Mouse (Mus musculus): ENCODE results near the gene Nudt3. TPM values are rescaled to one million over a fixed set of nuclear protein-coding genes. Genes with fewer than 3 reads are reported as not detected.

Nudt3 gene
- polyA plus RNA-seq, 1 experiment, result 142 TPM

DNA sequence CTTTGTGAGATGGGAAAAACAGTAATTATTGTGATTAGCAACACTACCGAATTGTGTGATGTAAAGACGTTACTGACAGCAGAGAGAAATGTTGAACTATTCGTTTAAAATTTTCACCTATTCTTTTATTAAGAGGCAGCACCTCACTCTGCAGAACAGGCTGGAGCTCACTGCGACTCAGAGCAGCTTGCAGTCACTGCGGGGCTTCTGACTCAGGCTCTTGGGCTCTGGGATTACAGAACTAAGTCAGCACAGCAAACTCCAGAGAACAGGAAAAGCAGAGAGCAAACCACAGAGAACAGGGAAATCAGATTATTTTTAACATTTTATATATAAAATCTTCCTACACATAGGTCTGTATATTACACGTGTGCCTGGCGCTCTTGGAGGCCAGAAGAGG is 13.7 kb downstream of the Nudt3 start:
- Histone ChIP-seq H3K36me3 (ENCODE audit: control insufficient read depth, insufficient read depth) (no peaks in the 10 kb centered on the region), H3K79me2 (ENCODE audit: control insufficient read depth, insufficient read depth) (peaks cover 94% of the 10 kb centered on the region), H3K4me3 (no peak overlapping the region), H3K4me2 (ENCODE audit: low read depth) (no peak overlapping the region), H3ac (ENCODE audit: control insufficient read depth, insufficient read length) (no peak overlapping the region), H3K27me3 (ENCODE audit: control insufficient read depth, insufficient read depth, insufficient read length) (no peaks in the 10 kb centered on the region)
- no peak for TF ChIP-seq E2F4 (IDR thresholded peaks at IDR 0.05; ENCODE audit: insufficient read depth)
- TF ChIP-seq MYOG (IDR thresholded peaks at IDR 0.05; ENCODE audit: control insufficient read depth in 1 of 3, insufficient read depth in 1 of 3, insufficient read length in 2 of 3, low read depth in 2 of 3), result no peak
- TF ChIP-seq MAX (IDR thresholded peaks at IDR 0.05; ENCODE audit: low read depth), result no peak
- TF ChIP-seq USF1 (IDR thresholded peaks at IDR 0.05; ENCODE audit: low read depth), result no peak
- no peak for TF ChIP-seq TCF3 (IDR thresholded peaks at IDR 0.05; ENCODE audit: insufficient read length, low read depth)

DNA sequence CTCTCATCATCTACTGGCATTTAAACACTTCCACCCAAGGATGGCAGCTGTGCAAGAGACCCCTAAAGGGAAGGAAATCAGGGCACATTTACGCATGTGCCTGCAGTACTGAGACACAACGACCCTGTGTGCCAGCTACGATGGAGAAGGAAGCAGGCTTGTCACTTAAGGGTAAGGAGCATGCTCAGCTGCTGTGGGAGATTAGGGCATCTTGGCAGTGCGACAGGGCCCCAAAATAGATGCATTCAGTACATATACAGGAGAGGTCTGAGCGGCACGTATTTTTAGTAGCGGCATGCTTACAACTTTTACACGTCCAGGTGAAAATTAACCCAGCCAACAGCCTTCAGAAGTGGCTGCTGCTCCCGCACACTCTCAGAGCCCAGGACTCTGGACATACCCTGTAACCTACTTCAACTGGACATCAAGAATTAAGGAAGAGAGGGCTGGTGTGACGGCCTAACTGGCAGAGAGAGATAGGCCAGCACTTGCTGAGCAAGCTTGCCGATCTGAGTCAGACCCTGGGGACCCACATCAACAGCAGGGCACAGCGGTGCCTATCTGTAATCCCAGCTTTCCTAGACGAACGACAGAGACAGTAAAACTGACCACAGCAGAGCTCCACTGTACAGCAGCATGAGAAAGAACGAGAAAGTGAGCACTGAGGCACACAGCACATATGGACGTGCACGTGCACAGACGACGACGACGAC is 19.6 kb downstream of the Nudt3 start:
- no peak overlapping the region for H3ac ChIP-seq (ENCODE audit: control insufficient read depth, insufficient read length)
- TF ChIP-seq TCF12 (IDR thresholded peaks at IDR 0.05; ENCODE audit: insufficient read depth, poor library complexity, severe bottlenecking) (no peak), MYOG (IDR thresholded peaks at IDR 0.05; ENCODE audit: control insufficient read depth in 1 of 3, insufficient read depth in 1 of 3, insufficient read length in 2 of 3, low read depth in 2 of 3) (peak; percentile 36 to 64 (median 49)), POLR2AphosphoS2 (IDR thresholded peaks at IDR 0.05; ENCODE audit: insufficient read length, low read depth) (no peak), USF1 (IDR thresholded peaks at IDR 0.05; ENCODE audit: low read depth) (no peak), TCF3 (IDR thresholded peaks at IDR 0.05; ENCODE audit: insufficient read length, low read depth) (no peak), REST (IDR thresholded peaks at IDR 0.05; ENCODE audit: insufficient read depth, insufficient read length) (no peak), SRF (IDR thresholded peaks at IDR 0.05; ENCODE audit: control insufficient read depth, insufficient read length, low read depth) (no peak), MAX (IDR thresholded peaks at IDR 0.05; ENCODE audit: low read depth) (no peak), CEBPB (IDR thresholded peaks at IDR 0.05; ENCODE audit: insufficient read depth, poor library complexity, severe bottlenecking) (no peak), E2F4 (IDR thresholded peaks at IDR 0.05; ENCODE audit: insufficient read depth) (no peak), POLR2A (IDR thresholded peaks at IDR 0.05; ENCODE audit: insufficient read length, low read depth) (no peak), MYOD1 (IDR thresholded peaks at IDR 0.05; ENCODE audit: control insufficient read depth in 1 of 3, insufficient read length in 2 of 3, low read depth in 2 of 3) (peak; percentile 43 to 81 (median 72))
- no peaks in the 10 kb centered on the region for H3K27me3 ChIP-seq (ENCODE audit: control insufficient read depth, insufficient read depth, insufficient read length)
- no peak overlapping the region for H3K4me3 ChIP-seq
- H3K4me2 ChIP-seq (ENCODE audit: low read depth), result peak overlapping the region; percentile 10
- no peaks in the 10 kb centered on the region for H3K36me3 ChIP-seq (ENCODE audit: control insufficient read depth, insufficient read depth)
- H3K79me2 ChIP-seq (ENCODE audit: control insufficient read depth, insufficient read depth), result peaks cover 90% of the 10 kb centered on the region

GRCm38 (mm10) chr17:27603036-27603435 is 20.3 kb downstream of the Nudt3 start:
- H3K4me3 ChIP-seq, result no peak overlapping the region
- TF ChIP-seq TCF3 (IDR thresholded peaks at IDR 0.05; ENCODE audit: insufficient read length, low read depth) (no peak), E2F4 (IDR thresholded peaks at IDR 0.05; ENCODE audit: insufficient read depth) (no peak), SRF (IDR thresholded peaks at IDR 0.05; ENCODE audit: control insufficient read depth, insufficient read length, low read depth) (no peak), CEBPB (IDR thresholded peaks at IDR 0.05; ENCODE audit: insufficient read depth, poor library complexity, severe bottlenecking) (no peak), POLR2AphosphoS2 (IDR thresholded peaks at IDR 0.05; ENCODE audit: insufficient read length, low read depth) (no peak)
- peak overlapping the region; percentile 10 for H3K4me2 ChIP-seq (ENCODE audit: low read depth)
- H3K36me3 ChIP-seq (ENCODE audit: control insufficient read depth, insufficient read depth), result no peaks in the 10 kb centered on the region
- peaks cover 90% of the 10 kb centered on the region for H3K79me2 ChIP-seq (ENCODE audit: control insufficient read depth, insufficient read depth)
- no peaks in the 10 kb centered on the region for H3K27me3 ChIP-seq (ENCODE audit: control insufficient read depth, insufficient read depth, insufficient read length)
- H3ac ChIP-seq (ENCODE audit: control insufficient read depth, insufficient read length), result no peak overlapping the region

GRCm38 (mm10) chr17:27600869-27601268 is 22.4 kb downstream of the Nudt3 start:
- TF ChIP-seq POLR2A (IDR thresholded peaks at IDR 0.05; ENCODE audit: insufficient read length, low read depth) (no peak), MAX (IDR thresholded peaks at IDR 0.05; ENCODE audit: low read depth) (no peak), TCF12 (IDR thresholded peaks at IDR 0.05; ENCODE audit: insufficient read depth, poor library complexity, severe bottlenecking) (no peak), TCF3 (IDR thresholded peaks at IDR 0.05; ENCODE audit: insufficient read length, low read depth) (no peak)
- no peak overlapping the region for H3K4me3 ChIP-seq

GRCm38 (mm10) chr17:27600286-27600685 is 23.0 kb downstream of the Nudt3 start:
- no peak overlapping the region for H3K4me3 ChIP-seq
- no peaks in the 10 kb centered on the region for H3K27me3 ChIP-seq (ENCODE audit: control insufficient read depth, insufficient read depth, insufficient read length)
- no peak overlapping the region for H3ac ChIP-seq (ENCODE audit: control insufficient read depth, insufficient read length)
- H3K79me2 ChIP-seq (ENCODE audit: control insufficient read depth, insufficient read depth), result peaks cover 67% of the 10 kb centered on the region
- no peak overlapping the region for H3K4me2 ChIP-seq (ENCODE audit: low read depth)
- TF ChIP-seq E2F4 (IDR thresholded peaks at IDR 0.05; ENCODE audit: insufficient read depth), result no peak
- no peak for TF ChIP-seq USF1 (IDR thresholded peaks at IDR 0.05; ENCODE audit: low read depth)
- no peak for TF ChIP-seq MYOD1 (IDR thresholded peaks at IDR 0.05; ENCODE audit: control insufficient read depth in 1 of 3, insufficient read length in 2 of 3, low read depth in 2 of 3)
- no peak for TF ChIP-seq REST (IDR thresholded peaks at IDR 0.05; ENCODE audit: insufficient read depth, insufficient read length)
- H3K36me3 ChIP-seq (ENCODE audit: control insufficient read depth, insufficient read depth), result no peaks in the 10 kb centered on the region

More at GRCm38 (mm10) chr17:27600869-27601268, 22.4 kb downstream of the Nudt3 start:
- Histone ChIP-seq H3K27me3 (ENCODE audit: control insufficient read depth, insufficient read depth, insufficient read length) (no peaks in the 10 kb centered on the region), H3ac (ENCODE audit: control insufficient read depth, insufficient read length) (no peak overlapping the region), H3K4me2 (ENCODE audit: low read depth) (no peak overlapping the region), H3K79me2 (ENCODE audit: control insufficient read depth, insufficient read depth) (peaks cover 72% of the 10 kb centered on the region), H3K36me3 (ENCODE audit: control insufficient read depth, insufficient read depth) (no peaks in the 10 kb centered on the region)
